Mouse (Mus musculus) G1E (cell line): ENCODE results near the gene Hand1.

Source experiments
- CTCF ChIP-seq: IDR thresholded peaks from 2 replicates; pipeline ENCODE4 v1.5.1; 2012; ENCODE audit warnings: low read depth, low read length, inconsistent platforms, mixed read lengths
- GATA1 ChIP-seq: IDR thresholded peaks from 2 replicates; pipeline ENCODE4 v1.6.1; 2012; ENCODE audit warnings: borderline replicate concordance, low read length, inconsistent platforms, mixed read lengths

DNA sequence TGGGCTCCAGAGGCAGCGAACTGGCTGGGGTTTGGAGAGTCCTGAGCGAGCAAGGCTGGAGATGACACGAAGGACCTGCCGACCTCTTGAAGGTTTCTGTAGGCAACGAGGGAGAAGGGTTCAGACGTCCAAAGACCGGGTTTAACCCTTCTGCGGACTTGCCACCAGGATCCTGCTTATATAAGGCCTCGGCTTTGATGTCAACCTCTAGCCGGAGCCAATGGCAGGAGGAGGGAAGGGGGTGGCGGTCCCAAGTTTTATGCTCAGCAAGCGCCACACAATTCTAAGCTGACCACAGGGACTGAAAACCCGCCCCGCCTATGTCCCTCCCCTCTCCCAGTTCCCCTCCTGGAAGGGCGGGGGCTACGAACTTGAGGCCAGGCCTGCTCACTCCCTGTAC lies 757 bp downstream of the Hand1 start:
- no peak for TF ChIP-seq CTCF
- TF ChIP-seq GATA1 = no peak
